Mouse (Mus musculus): Measurements from ENCODE around the gene Arl3. TPM values are rescaled to one million over a fixed set of nuclear protein-coding genes. Genes with fewer than 3 reads are reported as not detected.

Arl3 gene
- polyA plus RNA-seq, 1 experiment, result 6.8 TPM

- Histone ChIP-seq H3K4me1 (ENCODE audit: control insufficient read depth, insufficient read depth, insufficient read length) (peaks cover 38% of the 10 kb centered on the region), H3K27me3 (ENCODE audit: control insufficient read depth, insufficient read depth, low read length) (no peaks in the 10 kb centered on the region), H3K27ac (ENCODE audit: insufficient read depth, low read length) (no peak overlapping the region), H3K4me3 (ENCODE audit: extremely low read depth, insufficient read depth, insufficient read length) (no peak overlapping the region), H3K36me3 (ENCODE audit: control insufficient read depth, insufficient read depth, low read length) (peaks cover 32% of the 10 kb centered on the region)
- 88% methylated on average over 12 of the region's 12 CpGs for WGBS
- no peak for TF ChIP-seq CTCF (IDR thresholded peaks at IDR 0.05; ENCODE audit: extremely low read depth, insufficient read depth, insufficient read length, insufficient replicate concordance)
- TF ChIP-seq POLR2A (IDR thresholded peaks at IDR 0.05; ENCODE audit: low read depth, low read length), result no peak
- no peak for DNase-seq (ENCODE audit: low read depth in 1 of 2, low spot score in 2 of 2)
Measured at GRCm38 (mm10) chr19:46514387-46514786, 58.6 kb downstream of the Arl3 start.

DNA sequence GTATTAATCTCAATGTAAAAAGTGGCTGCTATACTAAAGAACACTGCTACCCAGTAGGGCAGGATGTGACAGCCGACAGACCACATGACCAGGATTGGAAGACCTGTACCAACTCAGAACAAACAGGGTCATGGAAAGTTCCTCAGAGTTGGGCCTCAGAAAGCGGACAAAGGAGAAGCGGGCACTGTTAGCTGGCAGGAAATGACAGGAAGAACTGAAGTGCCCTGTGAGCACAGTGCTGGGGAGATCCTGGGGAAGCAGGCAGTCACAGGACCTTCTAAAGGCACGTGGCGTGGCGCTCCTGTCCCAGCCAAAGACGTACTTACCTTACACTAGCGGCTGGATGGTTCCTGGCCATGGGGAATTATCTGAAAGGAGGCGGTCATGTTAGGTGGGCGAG lies 61.7 kb downstream of the Arl3 start:
- Histone ChIP-seq H3K36me3 (ENCODE audit: control insufficient read depth, insufficient read depth, low read length) (peaks cover 37% of the 10 kb centered on the region), H3K4me3 (ENCODE audit: extremely low read depth, insufficient read depth, insufficient read length) (no peak overlapping the region), H3K4me1 (ENCODE audit: control insufficient read depth, insufficient read depth, insufficient read length) (peaks cover 43% of the 10 kb centered on the region; the same call in 1 of the 2 replicates), H3K27ac (ENCODE audit: insufficient read depth, low read length) (peak overlapping the region; percentile 55), H3K27me3 (ENCODE audit: control insufficient read depth, insufficient read depth, low read length) (no peaks in the 10 kb centered on the region)
- 52% methylated on average over 10 of the region's 10 CpGs for WGBS
- TF ChIP-seq CTCF (IDR thresholded peaks at IDR 0.05; ENCODE audit: extremely low read depth, insufficient read depth, insufficient read length, insufficient replicate concordance), result no peak
- no peak for TF ChIP-seq POLR2A (IDR thresholded peaks at IDR 0.05; ENCODE audit: low read depth, low read length)
- peak in 1 of 2 experiments; percentile 64 for DNase-seq (ENCODE audit: low read depth in 1 of 2, low spot score in 2 of 2)

- Histone ChIP-seq H3K36me3 (ENCODE audit: control insufficient read depth, insufficient read depth, low read length) (peaks cover 36% of the 10 kb centered on the region), H3K27me3 (ENCODE audit: control insufficient read depth, insufficient read depth, low read length) (no peaks in the 10 kb centered on the region), H3K27ac (ENCODE audit: insufficient read depth, low read length) (peak overlapping the region; percentile 56), H3K4me1 (ENCODE audit: control insufficient read depth, insufficient read depth, insufficient read length) (peaks cover 46% of the 10 kb centered on the region), H3K4me3 (ENCODE audit: extremely low read depth, insufficient read depth, insufficient read length) (no peak overlapping the region)
- TF ChIP-seq CTCF (IDR thresholded peaks at IDR 0.05; ENCODE audit: extremely low read depth, insufficient read depth, insufficient read length, insufficient replicate concordance), result peak; percentile 45; the same call in 1 of the 2 replicates
- no peak for TF ChIP-seq POLR2A (IDR thresholded peaks at IDR 0.05; ENCODE audit: low read depth, low read length)
- WGBS, result 28% methylated on average over 3 of the region's 3 CpGs
- DNase-seq (ENCODE audit: low read depth in 1 of 2, low spot score in 2 of 2), result no peak
Measured at GRCm38 (mm10) chr19:46510824-46511223, 62.2 kb downstream of the Arl3 start.

- Histone ChIP-seq H3K36me3 (ENCODE audit: control insufficient read depth, insufficient read depth, low read length) (peaks cover 33% of the 10 kb centered on the region), H3K4me3 (ENCODE audit: extremely low read depth, insufficient read depth, insufficient read length) (no peak overlapping the region), H3K4me1 (ENCODE audit: control insufficient read depth, insufficient read depth, insufficient read length) (peaks cover 50% of the 10 kb centered on the region), H3K27me3 (ENCODE audit: control insufficient read depth, insufficient read depth, low read length) (no peaks in the 10 kb centered on the region), H3K27ac (ENCODE audit: insufficient read depth, low read length) (peak overlapping the region; percentile 56)
- no peak for DNase-seq (ENCODE audit: low read depth in 1 of 2, low spot score in 2 of 2)
- TF ChIP-seq CTCF (IDR thresholded peaks at IDR 0.05; ENCODE audit: extremely low read depth, insufficient read depth, insufficient read length, insufficient replicate concordance), result no peak
- TF ChIP-seq POLR2A (IDR thresholded peaks at IDR 0.05; ENCODE audit: low read depth, low read length), result no peak
- 66% methylated on average over 5 of the region's 5 CpGs for WGBS
Measured at GRCm38 (mm10) chr19:46510401-46510800, 62.6 kb downstream of the Arl3 start.

DNA sequence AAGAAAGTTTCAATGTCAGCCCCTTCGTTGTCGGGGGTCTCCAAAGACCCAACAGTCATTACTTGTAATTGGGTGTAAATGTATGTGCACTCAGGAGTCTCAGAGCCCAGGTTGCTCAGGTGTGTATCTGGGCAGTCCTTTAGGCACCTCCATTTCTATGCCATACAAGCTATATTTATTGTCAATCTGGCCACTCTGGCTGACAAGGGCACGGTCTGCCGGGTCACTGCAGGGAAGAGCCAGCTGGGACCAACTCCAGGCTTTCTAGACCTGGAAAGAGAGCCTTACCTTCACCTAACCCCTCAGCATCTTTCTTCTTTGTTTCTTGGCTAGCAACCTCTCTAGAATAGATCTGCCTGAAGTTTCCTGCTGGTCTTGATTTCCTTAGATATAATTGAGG lies 63.3 kb downstream of the Arl3 start:
- TF ChIP-seq POLR2A (IDR thresholded peaks at IDR 0.05; ENCODE audit: low read depth, low read length) (no peak), CTCF (IDR thresholded peaks at IDR 0.05; ENCODE audit: extremely low read depth, insufficient read depth, insufficient read length, insufficient replicate concordance) (no peak)
- H3K36me3 ChIP-seq (ENCODE audit: control insufficient read depth, insufficient read depth, low read length), result peaks cover 27% of the 10 kb centered on the region
- H3K4me3 ChIP-seq (ENCODE audit: extremely low read depth, insufficient read depth, insufficient read length), result no peak overlapping the region
- peaks cover 57% of the 10 kb centered on the region for H3K4me1 ChIP-seq (ENCODE audit: control insufficient read depth, insufficient read depth, insufficient read length)
- 80% methylated on average over 4 of the region's 4 CpGs for WGBS
- no peak for DNase-seq (ENCODE audit: low read depth in 1 of 2, low spot score in 2 of 2)
- no peaks in the 10 kb centered on the region for H3K27me3 ChIP-seq (ENCODE audit: control insufficient read depth, insufficient read depth, low read length)
- H3K27ac ChIP-seq (ENCODE audit: insufficient read depth, low read length), result 0 out of 2 replicates have a peak overlapping the region, but pooled peaks have one; percentile 20

DNA sequence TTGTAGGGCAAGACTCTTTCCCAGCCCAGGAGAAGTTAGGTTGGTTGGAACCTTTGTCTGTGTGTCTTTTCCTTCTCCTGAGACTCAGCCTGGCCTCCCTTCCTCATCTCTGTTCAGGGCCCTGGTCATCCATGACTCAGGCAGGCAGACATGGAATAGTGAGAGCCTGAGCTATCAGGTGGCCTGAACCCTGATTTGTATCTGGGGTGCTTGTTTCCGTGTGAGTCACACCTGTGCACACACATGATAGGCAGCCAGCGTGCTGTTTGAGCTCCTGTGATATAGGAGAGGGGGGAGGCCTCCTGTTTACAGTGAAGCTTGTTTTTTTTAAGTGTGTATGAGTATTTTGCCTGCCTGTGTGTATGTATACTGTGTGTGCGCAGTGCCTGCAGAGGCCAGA lies 63.8 kb downstream of the Arl3 start:
- H3K27ac ChIP-seq (ENCODE audit: insufficient read depth, low read length), result peak overlapping the region; percentile 43
- H3K4me3 ChIP-seq (ENCODE audit: extremely low read depth, insufficient read depth, insufficient read length), result no peak overlapping the region
- DNase-seq (ENCODE audit: low read depth in 1 of 2, low spot score in 2 of 2), result no peak
- WGBS, result 63% methylated on average over 3 of the region's 3 CpGs
- no peaks in the 10 kb centered on the region for H3K27me3 ChIP-seq (ENCODE audit: control insufficient read depth, insufficient read depth, low read length)
- peaks cover 57% of the 10 kb centered on the region for H3K4me1 ChIP-seq (ENCODE audit: control insufficient read depth, insufficient read depth, insufficient read length)
- peaks cover 22% of the 10 kb centered on the region for H3K36me3 ChIP-seq (ENCODE audit: control insufficient read depth, insufficient read depth, low read length)
- TF ChIP-seq POLR2A (IDR thresholded peaks at IDR 0.05; ENCODE audit: low read depth, low read length) (no peak), CTCF (IDR thresholded peaks at IDR 0.05; ENCODE audit: extremely low read depth, insufficient read depth, insufficient read length, insufficient replicate concordance) (no peak)

DNA sequence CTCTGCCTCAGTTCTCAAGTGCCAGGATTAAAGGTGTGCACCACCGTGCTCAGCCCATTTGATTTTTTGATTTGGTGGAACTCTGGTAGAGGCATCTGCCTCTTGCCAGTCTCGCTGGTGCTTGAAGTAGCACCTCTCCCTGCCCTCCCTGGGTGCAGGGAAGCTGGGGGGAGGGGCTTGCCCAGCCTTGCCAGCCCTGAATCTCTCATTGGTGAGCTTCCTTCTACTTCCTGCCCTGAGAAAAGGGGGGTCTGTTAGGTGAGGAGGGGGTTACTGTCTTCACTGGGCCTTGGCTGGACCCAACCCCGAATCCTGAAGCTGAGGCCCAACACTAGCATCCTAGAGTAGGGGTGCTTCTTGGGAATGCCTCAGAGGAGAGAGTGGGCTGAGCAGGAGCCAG lies 64.3 kb downstream of the Arl3 start:
- Histone ChIP-seq H3K4me3 (ENCODE audit: extremely low read depth, insufficient read depth, insufficient read length) (no peak overlapping the region), H3K27me3 (ENCODE audit: control insufficient read depth, insufficient read depth, low read length) (no peaks in the 10 kb centered on the region), H3K36me3 (ENCODE audit: control insufficient read depth, insufficient read depth, low read length) (peaks cover 18% of the 10 kb centered on the region), H3K27ac (ENCODE audit: insufficient read depth, low read length) (0 out of 2 replicates have a peak overlapping the region, but pooled peaks have one; percentile 43), H3K4me1 (ENCODE audit: control insufficient read depth, insufficient read depth, insufficient read length) (peaks cover 57% of the 10 kb centered on the region)
- DNase-seq (ENCODE audit: low read depth in 1 of 2, low spot score in 2 of 2), result no peak
- 65% methylated on average over 3 of the region's 3 CpGs for WGBS
- no peak for TF ChIP-seq CTCF (IDR thresholded peaks at IDR 0.05; ENCODE audit: extremely low read depth, insufficient read depth, insufficient read length, insufficient replicate concordance)
- no peak for TF ChIP-seq POLR2A (IDR thresholded peaks at IDR 0.05; ENCODE audit: low read depth, low read length)
